Mouse (Mus musculus): ENCODE measurements around the gene Olfr419.

The Olfr419 gene

DNA sequence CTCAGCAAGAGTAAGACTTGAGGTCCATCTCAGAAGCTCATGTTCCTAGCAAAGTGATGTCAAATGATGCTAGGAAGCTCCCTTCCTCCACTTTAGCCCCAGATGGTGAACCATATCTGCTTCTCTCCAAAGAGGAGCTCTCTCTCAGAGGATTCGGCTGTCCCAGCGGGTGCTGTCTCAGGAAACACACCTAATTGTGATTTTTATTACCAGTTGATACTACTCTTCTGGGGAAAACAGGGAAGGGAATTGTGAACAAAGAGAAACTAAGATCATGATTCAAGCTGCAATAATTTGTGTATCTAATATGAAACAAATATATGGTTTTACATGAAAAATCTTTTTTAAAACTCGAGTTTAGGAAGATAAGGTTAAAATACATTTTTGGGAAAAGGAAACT, at the start of gene Olfr419:
Olfr419 (minus strand) TSS at position 101 of the 400 bp plus-strand sequence.
- DNase-seq (ENCODE audit: low spot score): no peak

DNA sequence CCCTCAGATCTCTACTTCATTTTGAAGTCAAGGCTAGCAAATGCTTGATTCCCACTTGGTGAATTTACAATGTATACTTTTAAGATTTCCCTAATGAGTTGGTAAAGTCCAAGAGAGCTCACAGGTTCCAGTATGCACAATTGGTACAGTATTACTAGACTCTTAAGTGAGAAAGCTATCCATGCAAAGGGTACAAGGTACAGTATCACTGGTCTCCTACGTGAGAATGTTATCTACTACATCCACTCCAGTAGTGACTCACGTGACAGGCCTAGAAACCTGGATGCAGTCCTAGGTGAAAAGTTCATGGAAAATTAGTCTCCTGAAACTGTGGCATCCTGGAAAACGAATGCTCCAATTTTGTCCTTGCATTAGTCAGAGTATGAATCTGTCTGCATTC, 18.8 kb upstream of the Olfr419 start:
- DNase-seq (ENCODE audit: low spot score): no peak

DNA sequence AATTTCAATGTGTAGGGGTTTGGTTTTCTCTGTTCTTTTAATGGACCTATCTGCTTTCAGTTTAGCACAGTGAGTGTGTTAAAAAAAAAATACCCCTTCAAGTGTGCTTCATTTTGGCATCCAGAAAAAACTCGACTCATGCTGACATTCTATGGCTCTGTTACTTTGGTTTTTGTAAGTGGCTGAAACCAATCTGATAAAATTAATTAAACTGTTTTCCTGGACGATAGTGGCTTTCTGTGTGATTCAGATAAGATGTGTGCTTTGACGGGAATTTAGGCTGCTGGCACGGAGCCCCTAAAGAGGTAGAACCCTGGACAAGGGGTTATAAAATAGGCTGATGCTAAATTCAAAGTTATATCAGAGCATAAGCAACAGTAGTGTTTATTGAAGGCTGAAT, 17.3 kb upstream of the Olfr419 start:
- no peak for DNase-seq (ENCODE audit: low spot score)

DNA sequence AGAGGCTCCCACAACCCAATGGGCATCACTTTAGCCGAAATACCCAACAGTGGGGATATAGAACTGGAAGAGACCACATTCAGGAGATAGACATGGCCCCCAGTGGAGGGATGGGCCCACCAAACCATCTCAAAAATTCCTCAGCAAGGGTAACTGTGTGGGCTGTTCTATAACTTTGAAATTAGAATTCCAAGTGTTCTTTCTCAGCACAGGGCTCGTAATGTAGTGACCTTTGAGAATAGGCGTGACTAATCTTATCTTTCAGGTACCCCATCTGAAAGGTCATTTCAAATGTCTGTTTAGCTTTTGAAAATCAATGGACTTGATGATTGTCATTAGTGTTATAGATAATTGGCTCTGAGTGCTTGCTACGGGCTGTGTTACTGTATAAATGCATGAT, 16.0 kb upstream of the Olfr419 start:
- no peak for DNase-seq (ENCODE audit: low spot score)

DNA sequence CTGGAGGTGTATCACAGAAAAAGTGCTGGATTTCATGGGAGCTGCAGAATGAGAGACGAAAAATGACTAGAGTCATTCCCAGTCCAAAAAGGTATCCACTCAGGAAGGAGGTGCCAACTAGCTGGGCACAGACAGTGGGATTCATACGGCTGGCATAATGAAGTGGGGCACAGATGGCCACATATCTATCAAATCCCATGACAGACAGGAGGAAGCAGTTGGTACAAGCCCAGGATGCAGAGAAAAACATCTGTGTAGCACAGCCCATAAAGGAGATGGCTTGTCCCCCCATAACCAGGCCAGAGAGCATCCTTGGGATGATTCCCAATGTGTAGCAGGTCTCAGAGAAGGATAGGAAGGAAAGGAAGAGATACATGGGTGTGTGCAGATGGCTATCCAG, 1.5 kb downstream of the Olfr419 start:
- no peak for DNase-seq (ENCODE audit: low spot score)

DNA sequence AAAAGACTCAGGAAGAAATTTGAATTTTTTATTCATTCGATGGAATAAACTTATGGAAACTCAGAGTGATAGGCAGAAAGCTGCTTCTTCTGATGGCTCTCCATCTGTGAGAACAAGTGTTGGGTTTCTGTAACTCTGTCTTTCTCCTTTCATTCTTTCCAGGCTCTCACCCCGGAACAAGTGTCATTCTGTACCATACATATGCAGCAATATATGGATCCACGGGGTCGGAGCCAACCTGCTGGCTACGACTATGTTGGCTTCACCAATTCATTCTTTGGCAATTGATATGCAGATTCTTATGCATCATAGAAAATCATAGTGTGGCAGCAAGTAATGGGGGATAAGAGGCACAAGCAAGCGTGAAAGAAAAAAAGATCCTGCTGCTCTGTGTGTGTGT, 4.7 kb downstream of the Olfr419 start:
- DNase-seq (ENCODE audit: low spot score): no peak

DNA sequence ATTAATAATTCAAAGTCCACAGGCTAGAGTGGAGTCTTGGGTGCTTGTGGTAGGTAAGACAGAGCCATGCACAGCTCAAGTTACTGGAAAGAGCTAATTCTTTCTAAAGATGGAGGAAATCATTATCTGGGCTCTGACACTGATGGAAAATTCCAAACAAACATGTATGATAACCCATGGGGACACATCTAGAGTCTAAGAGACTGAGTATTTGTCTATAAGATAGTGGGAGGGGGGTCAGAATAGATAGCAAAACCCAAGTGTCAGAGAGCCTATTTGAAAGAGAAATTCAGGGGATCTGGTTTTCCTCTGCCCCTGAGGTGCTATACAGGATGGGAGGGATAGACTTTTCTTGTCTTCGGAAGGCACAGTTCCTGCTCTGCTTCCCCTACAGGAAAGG, 5.8 kb downstream of the Olfr419 start:
- DNase-seq (ENCODE audit: low spot score): no peak

DNA sequence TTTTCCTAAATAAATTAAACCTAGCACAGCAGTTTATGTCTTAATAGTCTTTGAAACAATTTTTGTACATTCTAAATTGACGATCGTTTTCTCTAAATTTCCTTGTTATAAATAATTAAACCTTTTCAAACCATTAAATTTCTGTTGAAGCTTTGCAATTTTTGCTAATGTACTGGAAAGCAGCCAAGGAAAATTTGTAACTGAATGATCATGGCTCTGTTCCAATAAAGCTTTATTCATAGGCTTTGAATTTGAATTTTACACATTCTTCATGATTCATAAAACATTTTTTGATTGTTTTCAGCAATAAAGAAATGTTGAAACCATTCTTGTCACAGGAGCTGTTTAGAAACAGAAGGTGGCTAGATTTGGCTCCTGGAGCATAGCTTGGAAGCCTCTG, 7.2 kb downstream of the Olfr419 start:
- no peak for DNase-seq (ENCODE audit: low spot score)

DNA sequence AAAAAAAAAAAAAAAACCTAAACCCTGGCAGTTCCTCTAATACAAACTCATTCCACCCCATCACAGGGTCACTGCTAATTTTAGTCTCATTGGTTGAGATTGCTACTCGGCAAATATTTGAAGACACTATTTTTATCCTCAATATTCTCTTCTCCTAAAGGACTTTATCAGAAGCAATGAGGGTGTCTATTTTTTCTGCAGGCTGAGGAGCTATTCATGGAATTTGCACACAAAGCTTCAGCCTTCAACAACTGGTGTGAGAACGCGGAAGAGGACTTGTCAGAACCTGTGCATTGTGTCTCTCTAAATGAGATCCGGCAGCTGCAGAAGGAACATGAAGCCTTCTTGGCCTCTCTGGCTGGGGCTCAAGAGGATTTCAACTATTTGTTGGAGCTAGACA, 11.9 kb downstream of the Olfr419 start:
- DNase-seq (ENCODE audit: low spot score): no peak

DNA sequence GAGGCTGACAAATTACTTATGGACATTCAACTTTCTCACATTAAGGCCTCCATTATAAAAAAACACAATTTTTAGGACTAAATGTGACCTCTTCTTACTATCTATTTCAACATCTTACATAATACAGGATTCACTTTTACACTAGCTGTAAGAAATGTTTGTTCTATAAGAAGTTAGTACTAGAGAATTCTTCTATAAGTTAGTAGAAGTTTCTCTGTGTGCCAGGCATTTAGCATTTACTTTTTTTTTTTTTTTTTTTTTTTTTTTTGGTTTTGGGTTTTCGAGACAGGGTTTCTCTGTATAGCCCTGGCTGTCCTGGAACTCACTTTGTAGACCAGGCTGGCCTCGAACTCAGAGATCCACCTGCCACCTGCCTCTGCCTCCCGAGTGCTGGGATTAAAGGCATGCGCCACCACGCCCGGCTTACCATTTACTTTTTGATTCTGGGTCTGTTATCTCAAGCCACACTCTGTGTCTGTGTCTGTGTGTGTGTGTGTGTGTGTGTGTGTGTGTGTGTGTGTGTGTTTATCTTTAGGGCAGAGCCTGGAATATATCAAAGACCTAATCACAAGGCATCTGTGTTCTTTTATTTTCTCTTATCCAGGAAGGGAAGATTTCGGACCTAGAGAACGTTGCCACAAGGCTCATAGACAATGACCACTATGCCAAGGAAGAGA, 35.2 kb downstream of the Olfr419 start:
- no peak for DNase-seq (ENCODE audit: low spot score)

DNA sequence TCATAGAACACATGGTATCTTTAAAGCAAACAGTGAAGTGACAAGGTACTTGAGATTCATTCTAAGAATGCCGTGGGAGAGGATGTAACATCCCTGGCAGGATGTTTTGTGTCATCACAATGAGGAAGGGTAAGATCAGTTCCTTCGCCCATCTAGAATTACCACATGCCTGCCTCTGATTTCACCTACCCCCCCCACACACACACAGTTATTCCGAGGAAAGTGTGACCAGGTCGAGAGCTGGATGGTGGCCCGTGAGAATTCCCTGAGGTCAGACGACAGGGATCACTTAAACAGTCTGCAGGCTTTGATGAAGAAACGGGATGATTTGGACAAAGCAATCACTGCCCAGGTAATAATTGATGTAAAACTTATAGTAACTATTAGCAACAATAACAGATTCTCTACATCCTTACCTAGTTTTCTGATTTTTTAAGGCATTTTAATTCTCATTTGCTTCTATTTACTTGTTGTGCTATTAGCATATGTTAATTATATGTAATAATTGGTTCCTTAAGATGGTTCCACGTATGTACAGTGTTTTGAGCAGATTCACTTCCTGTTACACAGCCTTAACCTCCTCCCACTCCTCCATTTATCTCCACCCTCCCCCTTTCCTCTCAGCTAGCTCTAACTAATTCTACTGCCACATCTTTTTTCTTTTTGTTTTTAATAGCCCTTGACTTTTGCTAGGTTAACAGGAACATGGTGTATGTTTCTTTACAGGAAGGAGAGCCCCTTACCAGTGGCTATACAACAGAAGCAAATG, 36.4 kb downstream of the Olfr419 start:
- DNase-seq (ENCODE audit: low spot score): no peak

DNA sequence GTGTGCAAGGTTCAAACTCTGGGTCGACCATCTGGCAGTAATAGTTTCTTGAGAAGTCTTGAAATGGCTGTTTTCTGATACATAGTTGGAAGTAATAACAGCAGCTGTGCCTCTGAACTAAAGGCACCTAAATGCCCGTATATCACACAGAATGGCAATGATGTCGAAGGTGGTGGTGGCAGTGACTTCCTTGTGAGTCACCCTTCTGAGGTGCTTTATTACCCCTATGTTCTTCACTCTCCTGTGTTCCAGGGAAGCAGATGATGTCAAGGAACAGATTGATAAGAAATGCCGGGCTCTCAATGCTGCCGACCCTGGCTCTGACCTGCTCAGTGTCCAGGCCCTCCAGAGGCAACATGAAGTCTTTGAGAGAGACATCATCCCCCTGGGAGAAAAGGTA, 39.6 kb downstream of the Olfr419 start:
- DNase-seq (ENCODE audit: low spot score): no peak

DNA sequence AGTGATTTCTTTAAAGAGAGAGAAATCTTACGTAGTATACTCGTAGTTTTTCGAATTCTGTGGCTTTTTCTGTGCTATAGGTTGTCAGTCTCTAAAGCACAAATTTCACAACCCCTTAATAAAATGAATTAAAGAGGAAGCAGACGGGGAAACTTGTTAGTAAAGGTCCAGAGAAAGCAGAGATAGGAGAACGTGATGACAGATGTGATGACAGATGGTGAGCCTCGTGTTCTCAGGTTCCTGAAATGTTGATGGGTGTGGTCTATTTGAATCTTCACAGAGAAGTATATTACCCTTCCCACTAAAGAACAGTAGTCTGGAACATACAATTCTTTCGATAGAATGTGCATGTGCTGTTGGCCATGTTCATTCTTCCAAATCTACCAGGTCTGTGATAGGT, 47.2 kb downstream of the Olfr419 start:
- DNase-seq (ENCODE audit: low spot score): no peak
